Mouse (Mus musculus) erythroblast, embryonic 14.5 days (primary cell): Measurements from ENCODE around the gene Kcnt1.
"Not testable (repeated sequence)": the region's sequence is repeated elsewhere in the genome, so short reads cannot be mapped to it uniquely, and the experiment has no call there.

Experiments
- GATA1 ChIP-seq: IDR thresholded peaks from 2 replicates; pipeline ENCODE4 v1.6.1; 2012; ENCODE audit warnings: low read length, inconsistent platforms, mixed read lengths
- TAL1 ChIP-seq: IDR thresholded peaks from 3 replicates; pipeline ENCODE4 v1.6.1; 2012; ENCODE audit warnings: low read length, inconsistent platforms, mixed read lengths

- TF ChIP-seq TAL1, GATA1: not testable (repeated sequence)
Measured at GRCm38 (mm10) chr2:25815748-25816147, 47.8 kb upstream of the Kcnt1 start, which contains the start of gene Glt6d1.
